Mouse (Mus musculus) small intestine, adult 2 months (tissue): ENCODE results near the gene Fyb2. TPM values are rescaled to one million over a fixed set of nuclear protein-coding genes. Genes with fewer than 3 reads are reported as not detected.

ENCODE experiments used
- H3K27ac ChIP-seq: fragments of 200-500 bp; 2 replicates; pipeline ENCODE4 v1.5.1; 2012; ENCODE audit warnings: low read depth, low read length, control low read depth, inconsistent platforms; ENCODE audit not compliant: insufficient read depth
- H3K27me3 ChIP-seq: fragments of 200-500 bp; 2 replicates; pipeline ENCODE4 v1.6.1; 2012; ENCODE audit warnings: mild to moderate bottlenecking, moderate library complexity, low read length, inconsistent platforms; ENCODE audit not compliant: control insufficient read depth, insufficient read depth
- H3K36me3 ChIP-seq: fragments of 200-500 bp; 2 replicates; pipeline ENCODE4 v1.6.1; 2012; ENCODE audit warnings: mild to moderate bottlenecking, low read length, control low read depth, inconsistent platforms; ENCODE audit not compliant: control insufficient read depth, insufficient read depth
- H3K4me1 ChIP-seq: fragments of 200-500 bp; 2 replicates; pipeline ENCODE4 v1.6.1; 2012; ENCODE audit warnings: low read length, inconsistent platforms, mixed read lengths; ENCODE audit not compliant: control insufficient read depth, insufficient read depth, insufficient read length
- H3K4me3 ChIP-seq: fragments of 200-500 bp; 2 replicates; pipeline ENCODE4 v1.5.1; 2012; ENCODE audit warnings: low read depth, mild to moderate bottlenecking, control low read depth, inconsistent platforms, low read length, moderate library complexity
- CTCF ChIP-seq: fragments of 200-500 bp; IDR thresholded peaks from 2 replicates; pipeline ENCODE4 v1.5.1; 2012; ENCODE audit warnings: low read depth, mild to moderate bottlenecking, control low read depth, inconsistent platforms, low read length, moderate library complexity, mixed read lengths; ENCODE audit not compliant: insufficient replicate concordance, insufficient read length; ENCODE audit errors: extremely low read depth
- POLR2A ChIP-seq: fragments of 200-500 bp; IDR thresholded peaks from 2 replicates; pipeline ENCODE4 v1.6.1; 2012; ENCODE audit warnings: low read depth, mild to moderate bottlenecking, control low read depth, inconsistent platforms, low read length, moderate library complexity
- WGBS: fragments of 180-500 bp; shearing (Covaris S2); methylation state at CpG from one replicate; pipeline ENCODE4 v1.1.7; 2018; 5-methylcytosine and 5-hydroxymethylcytosine counted together
- polyA plus RNA-seq: library from polyadenylated mRNA; depleted of rRNA; stranded (reverse); fragments of >200 nt; gene quantifications from 2 replicates; pipeline ENCODE4 v1.2.3, GENCODE M21; 2012

Fyb2 gene
- polyA plus RNA-seq, 1 experiment: 0.10 TPM

DNA sequence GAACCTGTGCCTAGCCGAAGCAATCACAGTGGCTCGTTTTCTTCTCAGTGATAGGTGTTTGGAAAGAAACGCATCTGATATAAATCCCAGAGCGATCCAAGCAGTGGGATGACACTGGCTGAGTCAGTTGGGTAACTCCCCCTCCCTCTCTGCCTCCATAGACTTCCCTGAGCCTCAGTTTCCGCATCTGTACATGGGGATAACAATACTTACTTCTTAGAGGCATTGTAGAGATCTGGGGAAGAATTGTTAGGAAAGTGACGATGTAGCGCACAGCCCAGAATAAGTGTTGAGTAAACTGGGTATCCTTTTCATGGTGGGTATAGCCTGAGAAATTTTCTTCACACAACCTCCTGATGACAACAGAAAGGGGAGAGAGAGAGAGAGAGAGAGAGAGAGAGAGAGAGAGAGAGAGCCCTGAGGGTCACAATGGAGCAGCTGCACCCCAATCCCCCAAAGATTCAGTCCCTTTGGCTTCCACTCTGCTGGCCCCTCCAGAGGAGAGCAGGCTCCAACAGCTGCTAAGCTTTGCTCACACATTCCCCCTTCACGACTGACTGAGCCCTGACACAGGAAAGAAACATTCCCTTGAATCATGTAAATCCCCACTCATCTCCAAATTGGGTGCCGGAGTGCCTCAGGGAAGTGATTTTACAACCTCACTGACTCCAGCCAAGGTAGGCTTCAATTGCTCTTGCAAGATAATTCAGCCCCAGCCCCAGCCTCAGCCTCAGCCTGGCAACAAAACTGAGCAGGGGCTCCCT lies 24.6 kb upstream of the Fyb2 start:
- Histone ChIP-seq H3K27me3 (no peaks in the 10 kb centered on the region), H3K4me3 (no peak overlapping the region), H3K4me1 (peaks cover 2% of the 10 kb centered on the region; the same call in 1 of the 2 replicates), H3K27ac (no peak overlapping the region), H3K36me3 (no peaks in the 10 kb centered on the region)
- TF ChIP-seq CTCF: no peak
- TF ChIP-seq POLR2A: no peak
- 73% methylated on average over 9 of the region's 9 CpGs for WGBS

DNA sequence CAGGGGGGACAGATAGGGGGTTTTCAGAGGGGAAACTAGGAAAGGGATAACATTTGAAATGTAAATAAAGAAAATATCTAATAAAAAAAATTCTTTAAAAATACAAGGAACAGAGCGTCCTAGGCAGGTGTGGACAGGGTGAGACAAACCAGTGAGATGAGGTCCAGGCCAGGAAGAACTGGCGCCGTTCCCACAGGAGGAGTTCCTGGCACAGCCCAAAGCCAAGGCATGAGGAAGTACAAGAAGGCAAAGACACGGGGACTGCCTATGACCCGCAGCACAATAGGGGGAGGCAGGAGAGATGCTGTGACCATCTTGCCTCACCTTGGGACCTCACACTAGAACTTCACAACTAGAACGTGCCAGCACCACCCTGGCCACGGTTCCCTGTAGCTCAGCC lies 21.5 kb upstream of the Fyb2 start:
- WGBS: 24% methylated on average over 7 of the region's 7 CpGs

DNA sequence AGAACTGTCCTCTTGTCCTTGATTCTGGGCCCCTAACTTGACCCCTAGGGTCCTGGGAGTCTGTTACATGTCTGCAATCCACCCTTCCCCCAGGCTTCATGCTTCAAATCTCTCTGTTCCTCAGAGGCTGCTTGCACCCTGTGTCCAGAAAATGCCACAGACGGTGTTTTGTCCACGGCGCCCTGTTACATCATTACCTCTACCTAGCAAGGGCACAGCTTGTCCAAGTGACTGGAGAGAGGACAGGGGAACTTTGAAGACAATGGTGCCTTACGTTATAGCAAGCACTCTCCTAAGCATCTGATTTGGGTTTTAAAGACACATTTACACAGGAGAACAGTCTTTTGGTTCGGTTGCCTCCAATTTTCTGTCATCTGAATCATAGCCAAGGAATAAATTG lies 19.7 kb upstream of the Fyb2 start:
- WGBS: 79% methylated on average over 5 of the region's 5 CpGs
- H3K27ac ChIP-seq: no peak overlapping the region

More for the DNA sequence above, 21.5 kb upstream of the Fyb2 start:
- TF ChIP-seq POLR2A (no peak), CTCF (no peak)
- no peaks in the 10 kb centered on the region for H3K36me3 ChIP-seq
- H3K27ac ChIP-seq: no peak overlapping the region
- no peak overlapping the region for H3K4me3 ChIP-seq
- H3K27me3 ChIP-seq: no peaks in the 10 kb centered on the region
- peaks cover 2% of the 10 kb centered on the region; the same call in 1 of the 2 replicates for H3K4me1 ChIP-seq

DNA sequence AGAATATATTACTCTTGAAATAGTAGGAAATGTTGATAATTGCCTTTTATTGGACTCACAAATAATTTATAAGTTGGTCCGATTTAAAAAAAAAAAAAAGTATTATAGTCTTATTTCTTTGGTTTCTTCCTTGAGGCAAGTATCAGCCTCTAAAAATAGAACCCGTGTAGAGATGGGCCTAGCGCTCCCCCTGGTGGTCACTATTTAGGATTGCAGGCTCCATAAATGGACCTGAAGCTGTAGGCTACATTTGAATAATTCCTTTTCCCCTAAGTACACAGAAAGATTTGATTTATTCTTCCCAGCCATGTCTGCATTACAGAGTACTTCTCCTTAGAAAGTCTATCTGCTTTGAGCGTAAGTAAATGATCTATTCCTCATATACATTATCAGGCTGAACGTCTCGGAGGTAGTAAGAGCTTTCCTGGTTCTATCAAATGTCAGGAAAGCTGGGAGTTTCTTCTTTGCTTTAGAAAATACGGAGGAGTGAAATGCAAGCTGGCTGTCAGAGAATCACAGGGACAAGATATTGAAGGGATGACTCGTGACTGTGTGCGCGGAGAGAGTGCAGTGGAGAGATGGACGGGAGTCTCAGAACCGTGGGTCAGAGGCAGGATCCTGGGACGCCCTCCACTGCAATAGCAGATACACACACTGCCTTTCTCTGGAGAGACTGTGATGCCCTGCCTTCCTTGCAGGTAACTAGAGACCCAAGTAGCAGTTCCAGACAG lies 19.1 kb upstream of the Fyb2 start:
- TF ChIP-seq CTCF (no peak), POLR2A (no peak)
- H3K4me3 ChIP-seq: no peak overlapping the region
- H3K4me1 ChIP-seq: peaks cover 2% of the 10 kb centered on the region; the same call in 1 of the 2 replicates
- H3K27ac ChIP-seq: no peak overlapping the region
- no peaks in the 10 kb centered on the region for H3K36me3 ChIP-seq
- H3K27me3 ChIP-seq: no peaks in the 10 kb centered on the region
- WGBS: 55% methylated on average over 13 of the region's 13 CpGs

More for the DNA sequence above, 19.7 kb upstream of the Fyb2 start:
- Histone ChIP-seq H3K4me3 (no peak overlapping the region), H3K4me1 (peaks cover 2% of the 10 kb centered on the region; the same call in 1 of the 2 replicates), H3K27me3 (no peaks in the 10 kb centered on the region), H3K36me3 (no peaks in the 10 kb centered on the region)
- TF ChIP-seq POLR2A: no peak
- no peak for TF ChIP-seq CTCF

DNA sequence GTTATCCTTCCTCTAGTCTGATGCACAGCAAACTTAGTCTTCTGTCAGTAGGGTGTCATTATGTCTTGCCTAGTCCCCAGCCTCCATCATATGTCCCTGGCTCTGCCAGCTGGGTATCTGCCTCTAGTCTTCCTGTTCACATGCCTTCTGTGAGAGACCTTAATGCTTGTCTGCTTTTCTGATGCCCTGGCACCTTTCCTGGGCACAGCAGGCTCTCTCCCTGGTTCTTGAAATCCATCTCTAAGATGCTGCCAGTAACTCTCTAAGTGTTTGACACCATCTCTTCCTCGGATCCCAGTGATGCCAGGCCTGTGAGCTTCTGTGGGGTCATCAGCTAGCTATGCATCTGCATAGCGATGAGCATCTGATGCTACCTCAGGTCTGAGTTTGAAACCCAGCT lies 10.4 kb upstream of the Fyb2 start:
- Histone ChIP-seq H3K4me1 (no peaks in the 10 kb centered on the region), H3K27me3 (no peaks in the 10 kb centered on the region), H3K36me3 (no peaks in the 10 kb centered on the region), H3K4me3 (no peak overlapping the region), H3K27ac (no peak overlapping the region)
- TF ChIP-seq CTCF: no peak
- TF ChIP-seq POLR2A: no peak
- WGBS: 69% methylated on average over 2 of the region's 2 CpGs

DNA sequence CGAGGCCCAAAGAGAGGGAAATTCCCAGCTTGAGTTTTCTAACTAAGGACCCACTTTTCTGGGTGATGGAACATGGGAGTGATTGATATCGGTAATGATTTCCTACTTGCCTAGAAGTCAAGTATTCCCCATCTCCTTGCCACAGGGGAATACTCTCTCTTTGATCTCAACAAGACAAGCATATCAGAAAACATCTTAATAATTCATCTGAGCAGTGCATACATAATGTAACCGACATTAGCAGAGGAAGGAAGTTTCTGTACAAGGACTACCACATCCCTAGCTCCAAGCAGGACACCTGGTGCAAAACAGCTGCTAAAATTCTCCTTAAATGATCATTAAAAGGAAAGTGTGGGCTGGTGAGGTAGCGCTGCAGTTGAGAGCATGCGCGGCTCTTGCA lies 8.2 kb upstream of the Fyb2 start:
- WGBS: 79% methylated on average over 6 of the region's 6 CpGs
- H3K27ac ChIP-seq: no peak overlapping the region
- no peaks in the 10 kb centered on the region for H3K36me3 ChIP-seq
- H3K4me1 ChIP-seq: peaks cover 2% of the 10 kb centered on the region; the same call in 1 of the 2 replicates
- TF ChIP-seq POLR2A: no peak
- TF ChIP-seq CTCF: no peak
- no peak overlapping the region for H3K4me3 ChIP-seq
- no peaks in the 10 kb centered on the region for H3K27me3 ChIP-seq

DNA sequence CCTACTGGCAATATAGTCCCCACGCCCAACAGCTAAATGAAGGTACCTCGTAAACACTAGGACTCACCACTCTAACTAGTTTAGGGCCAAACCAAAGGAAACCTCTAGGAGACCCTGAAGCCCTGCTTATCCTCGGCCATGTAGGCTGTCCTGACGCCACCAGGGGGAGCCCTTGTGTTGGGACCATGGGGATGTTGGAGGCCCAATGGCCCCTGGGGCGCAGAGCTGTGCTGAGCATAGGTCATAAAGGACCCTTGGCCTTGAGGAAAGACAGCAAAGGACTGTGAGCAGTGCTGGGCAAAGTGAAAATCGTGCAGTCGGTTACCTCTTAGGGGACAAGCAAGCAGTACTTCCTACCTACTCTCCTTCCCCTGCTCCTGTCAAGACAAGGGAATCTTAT lies 1.6 kb upstream of the Fyb2 start:
- Histone ChIP-seq H3K4me1 (peaks cover 11% of the 10 kb centered on the region), H3K27me3 (no peaks in the 10 kb centered on the region), H3K27ac (no peak overlapping the region), H3K4me3 (no peak overlapping the region), H3K36me3 (no peaks in the 10 kb centered on the region)
- TF ChIP-seq CTCF (peak; percentile 91), POLR2A (no peak)
- 17% methylated on average over 7 of the region's 7 CpGs for WGBS
